Mouse (Mus musculus): Measurements from ENCODE around the gene Rem1.
A peak's percentile ranks its signal among the peaks of the same experiment; 100 is the strongest.

Gene Rem1

DNA sequence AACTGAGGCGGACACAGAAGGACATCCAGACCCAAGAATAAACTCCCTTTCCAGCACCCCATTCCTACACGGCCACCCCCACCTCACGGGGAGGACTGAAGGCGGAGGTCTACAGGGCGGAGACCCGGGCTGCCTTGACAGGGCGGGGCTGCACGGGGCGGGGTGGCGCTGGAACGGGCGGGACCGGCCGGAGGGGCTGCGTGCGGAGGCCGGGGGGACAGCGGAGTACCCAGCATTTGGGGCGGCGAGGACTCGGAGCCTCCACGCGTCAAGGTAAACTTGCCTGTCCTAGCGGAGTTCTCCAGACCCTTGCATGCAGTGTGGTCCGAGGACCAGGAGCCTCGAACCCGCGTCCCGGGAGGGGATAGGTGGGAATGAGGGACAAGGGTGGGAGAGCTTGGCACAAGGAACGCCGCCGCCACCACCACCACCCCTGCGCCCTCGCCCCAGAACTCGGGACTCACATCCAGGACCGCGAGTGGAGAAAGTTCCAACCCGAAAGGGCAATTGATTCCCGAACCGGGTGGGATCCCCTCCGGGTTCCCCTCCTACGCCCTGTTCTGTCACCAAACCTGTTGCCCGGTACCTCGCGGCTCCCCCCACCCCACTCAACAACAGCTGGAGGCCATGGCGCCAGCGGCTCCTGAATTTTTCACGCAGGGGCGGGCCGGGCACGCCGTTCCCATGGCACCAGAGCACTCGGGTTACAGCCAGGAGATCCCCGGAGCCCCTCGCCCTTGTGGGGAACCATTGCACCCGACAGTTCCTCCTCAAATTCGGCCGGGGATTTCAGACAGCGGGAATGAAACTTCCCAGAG, at the start of gene Rem1:
Gene Rem1 (plus strand): TSS at position 178 of the 818 bp plus-strand sequence.
- DNase-seq: peak in 1 of 2 experiments; percentile 24

DNA sequence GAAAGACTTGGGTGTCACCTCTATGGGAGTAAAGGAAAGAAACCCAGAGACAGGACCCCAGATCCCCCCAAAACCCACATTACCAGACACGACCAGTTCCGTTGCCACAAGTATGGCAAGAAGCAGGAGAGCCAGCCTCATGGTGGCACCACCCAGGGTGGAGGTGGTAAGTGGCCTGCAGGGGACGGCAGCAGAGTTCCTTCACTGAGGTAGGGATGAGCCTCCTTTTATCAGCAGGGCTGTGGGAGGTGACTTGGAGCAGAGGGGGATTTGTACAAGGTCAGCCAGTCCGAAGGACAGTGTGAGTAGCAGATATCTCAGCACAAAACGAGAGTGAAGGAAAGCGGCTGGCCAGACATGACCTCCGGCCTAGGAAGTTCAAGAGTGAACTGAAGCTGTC, 46.6 kb upstream of the Rem1 start, which contains the start of gene Defb19:
Gene Defb19 (minus strand): TSS at position 206 of the 400 bp plus-strand sequence.
- no peak for DNase-seq

DNA sequence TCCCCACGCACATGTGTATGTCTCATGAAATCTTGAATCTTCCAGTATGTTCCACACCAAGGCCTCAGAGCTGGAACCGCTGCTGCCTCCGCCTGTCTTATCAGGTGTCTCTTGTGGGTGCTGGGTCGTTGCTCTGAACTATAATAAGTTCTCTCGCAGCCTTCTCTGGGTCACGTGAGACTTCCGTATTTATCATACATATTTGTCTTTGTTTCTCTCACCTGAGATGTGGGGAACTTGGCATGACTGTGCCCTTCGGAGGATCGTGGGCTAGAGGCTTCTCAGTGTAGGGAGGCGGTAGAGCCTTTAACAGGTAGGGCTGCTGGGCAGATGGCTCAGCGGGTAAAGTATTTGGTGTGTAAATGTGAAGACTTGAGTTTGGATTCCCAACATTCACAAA, 46.1 kb upstream of the Rem1 start:
- no peak for DNase-seq

DNA sequence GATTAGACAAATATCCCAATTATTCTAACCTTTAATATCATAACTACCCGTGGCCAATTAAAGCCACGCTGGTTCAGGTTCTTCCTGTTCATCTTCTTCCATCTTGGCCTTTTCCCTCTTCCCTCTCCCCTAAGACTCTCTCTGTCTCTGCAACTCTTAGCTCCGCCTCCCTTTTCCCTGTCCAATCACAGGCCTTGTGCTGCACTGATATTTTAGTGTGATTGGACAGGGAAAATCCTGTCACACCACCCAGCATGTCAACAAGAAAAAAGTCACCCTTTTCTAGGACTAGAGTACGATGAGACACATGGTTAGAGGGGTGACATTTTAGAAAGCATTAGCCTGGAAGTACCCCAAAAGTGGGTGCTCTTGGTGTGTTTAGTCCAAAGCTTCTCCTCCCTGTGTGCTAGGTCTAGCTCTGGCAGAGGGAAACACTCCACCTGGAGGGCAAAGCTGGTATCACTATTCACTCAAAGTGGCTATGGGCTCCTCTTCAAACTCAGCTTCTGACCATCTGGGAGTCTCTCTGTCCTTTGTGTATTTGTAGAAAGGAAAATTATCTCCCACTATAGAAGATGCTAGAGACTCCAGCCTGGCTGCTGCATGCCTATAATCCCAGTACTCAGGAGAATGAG, 39.7 kb upstream of the Rem1 start:
- DNase-seq: no peak

DNA sequence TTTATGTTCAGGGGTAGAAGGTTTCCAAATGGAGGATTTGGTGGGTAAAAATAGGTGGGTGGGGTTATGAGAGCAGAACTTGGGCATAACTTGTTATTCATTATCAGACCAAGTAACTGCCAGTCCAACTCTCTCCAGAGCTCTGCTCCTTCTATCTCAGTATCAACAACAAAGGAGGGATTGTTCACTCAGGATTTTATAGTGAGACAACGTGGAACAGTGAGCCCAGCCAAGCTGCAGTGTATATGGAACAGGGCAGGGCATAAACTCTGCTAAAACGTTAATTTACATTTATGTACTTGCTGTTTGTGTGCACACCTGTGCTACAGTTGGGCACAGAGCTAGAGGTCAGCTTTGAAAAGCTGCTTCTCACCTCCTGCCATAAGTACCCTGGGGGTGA, 38.3 kb upstream of the Rem1 start:
- no peak for DNase-seq

DNA sequence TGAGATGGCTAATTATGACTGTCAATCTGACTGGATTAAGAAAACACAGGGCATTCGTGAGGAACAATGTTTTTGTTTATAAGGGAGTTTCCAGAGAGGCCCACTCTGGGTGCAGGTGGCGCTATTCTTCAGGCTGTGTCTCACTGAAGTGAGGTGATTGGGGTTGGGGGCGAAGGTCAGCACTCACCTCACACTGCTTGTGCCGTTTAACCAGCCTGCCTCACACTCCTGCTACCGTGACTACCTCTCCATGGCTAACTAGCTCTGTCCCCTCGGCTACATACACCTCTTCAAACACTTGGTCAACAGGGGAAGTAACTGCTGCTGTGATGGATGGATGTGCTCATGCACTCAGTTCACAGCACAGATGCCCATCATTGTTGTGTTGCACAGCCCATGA, 37.7 kb upstream of the Rem1 start:
- no peak for DNase-seq

DNA sequence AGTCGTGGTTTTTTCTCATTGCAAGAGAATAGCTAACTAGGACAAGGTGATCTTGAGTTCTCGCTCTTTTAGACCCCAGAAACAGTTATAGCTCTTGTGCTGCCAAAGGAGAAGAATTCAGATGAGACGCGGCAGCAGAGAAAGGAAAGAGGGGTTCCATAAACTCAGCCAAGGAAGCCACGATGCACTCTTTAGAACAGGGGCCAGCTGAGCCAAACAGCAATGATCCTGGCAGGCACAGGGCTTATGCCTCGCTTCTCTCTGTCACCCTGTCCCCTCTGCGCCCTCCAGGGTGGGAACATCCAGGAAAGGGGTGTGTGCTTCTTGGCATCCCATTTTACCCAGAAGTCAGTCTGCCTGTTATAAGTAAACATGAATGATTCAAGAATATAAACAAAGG, 27.5 kb upstream of the Rem1 start, which contains the start of gene Defb45:
Gene Defb45 (minus strand): TSS at position 101 of the 400 bp plus-strand sequence.
- no peak for DNase-seq

DNA sequence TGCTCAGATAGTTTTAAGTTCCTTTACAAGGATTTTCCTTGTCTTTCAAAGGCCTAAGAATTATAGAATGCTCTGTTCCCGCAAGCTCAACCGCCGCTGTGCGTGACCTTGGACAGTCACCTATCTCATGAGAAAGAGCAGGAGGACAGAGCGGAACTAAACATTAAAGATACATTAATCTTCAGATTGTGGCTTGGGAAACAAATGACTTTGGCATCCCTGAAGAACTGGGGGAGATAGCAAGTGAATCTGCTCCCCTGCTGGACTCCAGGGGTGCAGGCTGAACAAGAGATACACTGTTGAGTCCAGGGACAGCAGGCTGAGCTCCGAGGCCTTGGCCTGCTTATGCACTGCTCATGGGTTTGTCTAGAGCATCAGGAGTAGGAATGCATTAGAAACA, 26.7 kb upstream of the Rem1 start:
- DNase-seq: no peak

DNA sequence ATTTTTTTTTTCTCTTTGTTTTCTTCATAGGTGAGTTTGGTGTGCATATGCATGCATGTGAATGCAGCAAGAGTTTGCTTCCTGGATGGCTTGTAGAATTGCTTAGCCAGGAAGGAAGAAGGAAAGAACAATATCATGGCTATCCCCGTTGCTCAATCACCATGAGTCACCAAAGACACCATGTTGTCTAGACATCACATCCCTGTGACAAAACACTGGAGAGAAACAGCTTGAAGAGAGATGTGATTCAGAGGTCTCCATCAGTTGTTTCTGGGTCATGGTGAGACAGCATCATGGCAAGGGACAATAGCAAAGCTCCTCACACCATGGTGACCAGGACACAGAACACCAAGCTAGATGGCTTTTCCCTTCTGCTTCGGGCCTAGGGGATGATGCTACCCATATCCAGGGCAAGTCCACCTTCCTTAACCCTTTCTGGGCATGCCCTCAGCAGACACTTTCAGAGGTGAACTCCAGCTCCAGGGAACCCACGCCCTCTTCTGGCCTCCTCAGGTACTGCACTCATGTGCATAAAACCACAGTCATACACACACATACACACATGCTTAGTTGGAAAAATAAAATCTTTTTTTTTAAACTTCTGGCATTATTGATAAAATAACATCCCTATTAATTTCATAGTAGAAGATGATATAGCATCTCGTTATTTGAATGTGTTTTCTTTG, 25.3 kb upstream of the Rem1 start:
- no peak for DNase-seq

DNA sequence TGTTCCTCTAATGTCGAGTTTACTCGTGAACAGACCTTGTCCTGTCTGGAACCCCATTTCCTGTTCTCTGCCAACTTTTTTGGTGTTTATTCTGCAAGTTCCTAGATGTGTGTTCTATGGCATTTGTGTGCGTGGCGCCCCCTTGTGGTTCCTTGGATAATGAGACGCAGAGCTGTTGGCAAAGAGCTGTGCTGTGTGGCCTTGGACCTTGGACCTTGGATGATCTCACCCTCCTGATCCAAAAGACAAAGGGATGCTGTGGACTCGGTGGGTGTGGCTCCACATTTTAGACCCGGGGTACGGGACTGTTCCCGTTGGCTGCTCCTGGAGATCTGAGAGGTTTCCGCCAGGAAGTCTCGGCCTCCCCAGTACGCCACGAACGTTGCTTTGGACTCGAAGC, 22.7 kb upstream of the Rem1 start, which contains the start of gene Defb36:
Gene Defb36 (plus strand): TSS at position 271 of the 400 bp plus-strand sequence.
- DNase-seq: no peak

DNA sequence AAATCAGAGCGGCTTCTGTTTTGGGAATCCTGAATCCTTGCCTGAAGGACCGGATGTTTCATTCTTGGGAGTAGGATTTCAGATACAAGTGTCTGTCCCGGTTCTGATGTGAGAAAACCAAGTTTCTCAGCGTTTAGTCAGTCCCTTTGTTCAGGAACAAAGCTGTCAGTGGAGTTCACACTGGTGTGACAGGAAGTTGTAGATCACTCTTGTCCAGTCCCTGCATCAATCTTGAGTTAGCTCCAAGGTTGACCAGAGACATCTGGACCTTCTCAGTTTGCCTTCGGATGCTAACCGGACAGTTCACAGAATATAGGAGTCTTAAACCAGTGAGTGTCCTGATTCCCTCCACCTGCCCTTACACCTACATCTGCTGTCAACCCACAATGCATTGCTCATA, 19.0 kb upstream of the Rem1 start:
- no peak for DNase-seq

DNA sequence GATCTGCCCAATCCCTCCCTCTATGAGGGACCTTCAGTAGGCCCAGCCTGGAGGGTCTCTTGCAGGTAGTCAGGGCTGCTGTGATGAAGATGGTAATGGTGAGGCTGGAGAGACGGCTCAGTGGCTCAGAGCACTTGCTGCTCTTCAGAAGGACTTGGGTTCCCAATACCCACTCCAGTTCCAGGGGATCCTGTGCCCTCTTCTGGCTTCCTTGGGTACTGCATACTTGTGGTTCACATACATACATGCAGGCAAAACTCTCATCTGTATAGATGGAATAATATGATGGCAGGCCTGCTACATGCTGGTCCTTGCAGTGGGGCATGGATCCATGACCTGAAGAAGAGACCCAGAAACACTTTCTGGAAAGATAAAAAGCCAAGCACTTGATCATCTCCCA, 18.0 kb upstream of the Rem1 start:
- no peak for DNase-seq

DNA sequence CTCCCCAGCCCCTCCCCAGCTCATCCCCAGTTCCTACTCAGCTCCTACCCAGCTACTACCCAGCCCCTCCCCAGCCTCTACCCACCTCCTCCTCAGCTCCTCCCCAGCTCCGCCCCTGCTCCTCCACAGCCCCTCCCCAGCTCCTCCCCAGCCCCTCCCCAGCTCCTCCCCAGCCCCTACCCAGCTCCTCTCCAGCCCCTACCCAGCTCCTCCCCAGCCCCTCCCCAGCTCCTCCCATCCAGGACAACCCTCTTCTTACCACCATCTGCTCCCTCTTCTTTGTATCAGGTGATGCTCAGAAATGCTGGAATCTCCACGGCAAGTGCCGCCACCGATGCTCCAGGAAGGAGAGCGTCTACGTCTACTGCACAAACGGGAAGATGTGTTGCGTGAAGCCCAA, 14.6 kb upstream of the Rem1 start:
- no peak for DNase-seq

DNA sequence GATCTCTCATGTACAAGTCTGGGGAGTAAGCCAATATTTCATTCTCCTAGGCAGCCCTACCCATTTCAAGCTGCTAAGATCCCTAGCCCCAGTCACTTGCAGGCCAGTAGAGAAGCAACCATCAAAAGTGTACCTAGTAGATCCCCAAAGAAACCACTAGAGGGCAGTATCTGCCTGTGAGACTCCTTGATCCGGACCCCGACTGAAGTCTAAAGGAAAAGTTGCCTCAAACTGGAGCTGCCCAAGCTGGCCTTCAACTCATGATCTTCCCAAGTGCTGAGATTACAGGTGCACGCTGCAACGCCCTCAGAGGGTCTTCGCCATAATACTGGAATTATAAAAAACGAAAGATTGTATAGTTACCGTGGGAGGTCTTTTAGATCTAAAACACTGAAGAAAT, 11.2 kb upstream of the Rem1 start:
- peak; percentile 25 to 42 for DNase-seq

DNA sequence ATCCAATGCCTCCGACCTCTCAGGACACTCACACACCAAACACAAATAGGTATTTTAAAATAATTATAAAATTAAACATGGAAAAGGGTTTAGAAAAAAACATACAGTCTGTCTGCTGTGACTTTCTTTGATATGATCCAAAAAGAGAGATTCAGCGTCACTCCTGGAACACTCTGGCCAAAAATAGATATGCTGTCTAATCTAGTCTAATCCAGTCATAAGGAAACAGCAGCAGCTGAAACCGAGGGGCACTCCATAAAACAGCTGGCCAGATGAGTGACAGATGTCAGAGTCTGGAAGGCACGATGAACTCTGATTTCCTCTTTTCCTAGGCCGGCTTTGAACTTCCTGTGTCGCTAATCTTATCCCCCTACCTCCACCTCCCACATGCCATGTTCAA, 10.3 kb upstream of the Rem1 start:
- no peak for DNase-seq

DNA sequence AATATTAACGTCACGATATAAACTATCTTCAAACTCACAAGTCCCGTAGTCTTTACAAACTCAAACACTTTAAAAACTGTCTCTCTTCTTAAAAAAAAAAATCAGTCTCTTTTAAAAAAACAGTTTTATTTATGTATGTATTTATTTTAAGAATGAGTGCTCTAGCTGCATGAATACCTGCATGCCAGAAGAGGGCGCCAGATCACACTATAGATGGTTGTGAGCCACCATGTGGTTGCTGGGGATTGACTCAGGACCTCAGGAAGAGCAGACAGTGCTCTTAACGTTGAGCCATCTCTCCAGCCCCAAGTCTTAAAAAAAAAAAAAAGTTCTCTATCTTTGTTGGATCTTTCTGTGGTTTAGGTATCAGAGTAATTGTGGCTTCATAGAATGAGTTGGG, 9.4 kb upstream of the Rem1 start:
- no peak for DNase-seq

DNA sequence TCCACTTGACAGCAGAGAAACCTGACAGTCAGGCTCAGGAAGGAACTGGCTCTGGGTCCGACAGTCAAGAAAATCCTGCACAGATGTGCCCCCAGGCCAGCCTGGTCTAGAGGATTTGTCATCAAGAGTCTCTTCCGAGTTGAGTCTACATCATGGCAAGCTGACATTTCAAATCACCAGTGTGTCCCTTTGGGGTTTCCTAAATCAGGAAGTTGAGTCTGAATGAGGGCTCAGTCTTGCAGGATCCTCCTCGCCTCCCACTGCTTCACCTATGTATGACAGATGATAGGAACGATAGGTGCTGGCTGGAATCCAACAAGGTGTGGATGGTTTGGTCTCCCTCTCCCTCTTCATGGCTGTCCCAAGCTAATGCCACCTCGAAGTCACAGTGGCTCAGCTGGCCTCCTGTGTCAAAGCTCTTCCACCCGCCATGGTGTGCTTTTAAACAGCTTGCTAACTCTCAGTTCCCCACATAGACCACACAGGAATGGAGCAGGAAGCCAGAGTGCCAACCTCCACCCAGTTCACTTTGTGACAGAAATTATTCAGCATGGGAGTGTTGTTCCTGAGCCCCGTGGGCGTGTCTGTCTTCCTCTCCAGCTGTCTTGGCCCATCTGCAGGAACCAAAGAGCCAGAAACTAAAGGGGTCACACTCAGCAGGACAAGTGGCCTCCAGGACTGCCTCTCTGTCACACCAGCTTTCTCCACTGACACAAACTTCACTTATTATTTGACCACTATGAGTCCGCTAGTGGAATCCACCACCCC, 6.2 kb upstream of the Rem1 start:
- peak; percentile 36 to 47 for DNase-seq

DNA sequence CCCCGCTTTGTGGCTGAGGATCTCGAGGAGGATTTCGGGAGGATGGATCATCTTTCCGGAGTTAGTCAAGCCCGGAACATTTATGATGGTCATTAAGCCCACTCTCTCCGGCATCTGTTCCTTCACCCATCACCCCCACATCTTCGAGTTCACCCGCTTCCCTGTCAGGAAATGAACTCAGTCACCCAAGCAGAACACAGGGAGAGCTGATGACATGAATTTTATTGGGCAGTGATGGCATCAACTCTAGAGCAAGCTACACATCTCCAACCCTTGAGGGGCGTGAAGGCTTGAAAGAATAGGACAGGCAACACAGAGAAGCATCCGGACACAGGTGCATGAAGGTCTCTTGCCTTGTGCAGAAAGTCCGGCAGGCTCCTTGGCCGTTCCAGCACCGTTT, 4.6 kb upstream of the Rem1 start:
- DNase-seq: no peak

DNA sequence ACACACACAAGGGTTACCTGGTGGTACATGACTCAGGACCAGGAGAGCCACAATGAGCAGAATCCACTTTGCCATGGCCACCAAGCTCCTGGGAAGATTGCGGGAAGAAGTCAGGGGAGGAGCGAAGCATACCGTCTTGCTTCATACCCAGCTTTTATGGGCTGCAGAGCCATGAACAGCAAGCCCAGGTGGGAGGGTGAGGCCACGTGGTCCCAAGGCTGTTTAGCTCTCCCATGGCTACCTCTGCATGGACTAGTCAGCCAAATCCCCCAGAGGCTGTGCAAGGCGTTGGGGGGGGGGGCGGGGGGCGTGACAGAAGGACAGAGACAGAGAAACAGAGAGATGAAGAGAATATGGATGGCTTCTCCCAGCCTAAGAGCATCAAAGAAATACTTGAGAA, 3.8 kb upstream of the Rem1 start, which contains the start of gene Defb25:
Gene Defb25 (minus strand): TSS at position 101 of the 400 bp plus-strand sequence.
- DNase-seq: no peak

DNA sequence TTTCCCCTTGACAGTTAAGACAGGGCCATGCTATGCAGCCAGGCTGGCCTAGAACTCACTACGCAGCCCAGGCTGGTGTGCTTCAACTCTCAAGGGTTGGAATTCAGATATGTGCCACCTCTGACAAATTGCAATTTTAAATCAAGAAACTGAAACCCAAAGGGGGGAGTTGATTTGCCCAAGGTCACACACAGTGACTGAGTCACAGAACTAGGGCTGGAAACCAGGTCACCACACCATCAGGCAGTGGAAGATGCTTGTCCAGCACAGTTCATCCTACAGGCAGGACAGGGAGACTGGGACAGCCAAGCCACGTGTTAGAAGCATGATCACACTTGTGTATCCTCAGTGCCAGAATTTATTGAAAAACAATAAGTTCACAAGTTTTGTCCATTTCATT, 2.2 kb upstream of the Rem1 start:
- DNase-seq: no peak

DNA sequence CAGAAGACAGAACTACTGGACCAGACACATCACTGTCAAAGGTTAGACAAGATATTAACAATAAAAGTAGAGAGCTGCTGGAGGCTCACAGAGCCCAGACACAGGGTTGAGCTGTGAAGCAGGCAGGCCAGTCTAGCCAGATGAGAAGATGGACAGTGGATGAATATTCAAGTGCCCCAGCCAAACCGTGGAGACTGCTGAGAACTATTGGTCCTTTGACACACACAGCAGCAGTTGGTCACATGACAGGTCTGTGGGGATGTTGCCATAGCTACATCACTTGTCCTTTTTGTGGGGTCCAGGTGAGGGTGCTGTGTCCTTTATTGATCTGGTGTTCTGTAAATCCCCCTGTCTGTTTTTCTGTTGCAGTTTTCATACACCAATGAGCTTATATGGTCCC, 1.5 kb upstream of the Rem1 start:
- no peak for DNase-seq

DNA sequence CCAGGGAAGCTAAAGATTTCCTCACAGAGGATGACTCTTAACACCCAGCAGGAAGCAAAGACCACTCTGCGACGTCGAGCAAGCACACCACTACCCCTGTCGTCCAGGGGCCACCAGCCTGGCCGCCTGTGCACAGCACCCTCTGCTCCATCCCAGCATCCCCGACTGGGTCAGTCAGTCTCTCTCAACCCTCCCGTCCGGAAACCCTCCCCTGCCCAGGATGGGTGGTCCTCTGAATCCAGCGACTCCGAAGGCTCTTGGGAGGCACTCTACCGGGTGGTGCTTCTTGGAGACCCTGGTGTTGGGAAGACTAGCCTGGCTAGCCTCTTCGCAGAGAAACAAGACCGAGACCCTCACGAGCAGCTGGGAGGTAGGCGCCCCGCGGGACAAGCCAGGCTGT, 1.3 kb downstream of the Rem1 start:
- no peak for DNase-seq

DNA sequence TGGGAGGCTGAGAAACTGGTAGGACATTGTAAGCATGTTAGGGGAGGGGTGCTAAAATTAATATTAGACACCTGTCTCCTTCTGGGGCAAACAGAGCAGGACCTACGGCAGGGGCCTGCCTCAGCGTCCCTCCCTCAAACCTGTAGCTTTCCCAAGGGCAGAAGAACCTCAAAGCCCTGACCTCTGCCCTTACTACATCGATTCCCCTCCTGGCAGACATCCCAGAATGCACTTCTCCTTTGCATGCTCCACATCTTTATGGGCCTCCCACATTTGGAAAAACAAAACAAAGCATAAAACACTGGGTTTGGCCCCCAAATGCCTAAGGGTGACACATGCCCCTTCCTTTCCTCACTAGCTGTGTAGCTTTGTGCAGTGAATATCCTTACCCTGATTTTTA, 2.5 kb downstream of the Rem1 start:
- no peak for DNase-seq
